Mouse (Mus musculus) heart, postnatal 10 days (tissue): ENCODE data around the gene Neu1. TPM values are rescaled to one million over a fixed set of nuclear protein-coding genes. Genes with fewer than 3 reads are reported as not detected.
"Not testable (repeated sequence)": the region's sequence is repeated elsewhere in the genome, so short reads cannot be mapped to it uniquely, and the experiment has no call there.

Source experiments
- DNase-seq, 2 experiments: peaks; one replicate each; pipeline ENCODE4 v3.0.0; 2021
- intact Hi-C: fragments of 180-260 bp; cut with DNase I; formaldehyde crosslinking; loops from one replicate; pipeline ENCODE4 v1.15.1; 2025
- total RNA-seq, 2 experiments: library from RNA; stranded (reverse); gene quantifications; 2 replicates each; pipeline ENCODE4 v1.2.3; 2021

The Neu1 gene
- total RNA-seq, 2 experiments from 2014 or later: 12.2 to 12.6 TPM

GRCm38 (mm10) chr17:34944362-34944761 lies 13.3 kb downstream of the Neu1 start:
- DNase-seq: no peak
- intact Hi-C loops: no loop called here

GRCm38 (mm10) chr17:34946486-34947140 lies 15.6 kb downstream of the Neu1 start:
- DNase-seq: no peak
- intact Hi-C loops: loop anchor here (2.0 to 5.0 kb wide), 3 partner anchors 16 to 90 kb away; partner anchors contain the start of genes Neu1 and Slc44a4

GRCm38 (mm10) chr17:34947606-34948005 lies 16.6 kb downstream of the Neu1 start:
- no peak for DNase-seq
- intact Hi-C loops: loop anchor here (2.0 to 5.0 kb wide), 3 partner anchors 17 to 91 kb away; partner anchors contain the start of genes Neu1 and Slc44a4

- intact Hi-C loops: loop anchor here (5.0 kb wide), 1 partner anchor 37 kb away; the partner anchor contains the start of gene Slc44a4
- not testable (repeated sequence) for DNase-seq
Observed at GRCm38 (mm10) chr17:34948721-34949552, 17.9 kb downstream of the Neu1 start.

- DNase-seq: no peak
- intact Hi-C loops: loop anchor here (5.0 kb wide), 1 partner anchor 37 kb away; the partner anchor contains the start of gene Slc44a4
Observed at GRCm38 (mm10) chr17:34949553-34949969, 18.5 kb downstream of the Neu1 start.

- intact Hi-C loops: no loop called here
- no peak for DNase-seq
Observed at GRCm38 (mm10) chr17:34950514-34951455, 19.7 kb downstream of the Neu1 start.

GRCm38 (mm10) chr17:34951636-34952377 lies 20.8 kb downstream of the Neu1 start:
- no peak for DNase-seq
- intact Hi-C loops: loop anchor here (1.0 kb wide), 1 partner anchor 28 kb away; no protein-coding TSS in a partner anchor

GRCm38 (mm10) chr17:34952378-34953040 lies 21.5 kb downstream of the Neu1 start:
- intact Hi-C loops: loop anchor here (1.0 kb wide), 1 partner anchor 28 kb away; no protein-coding TSS in a partner anchor

GRCm38 (mm10) chr17:34953258-34953657 lies 22.2 kb downstream of the Neu1 start:
- no peak for DNase-seq
- intact Hi-C loops: no loop called here

More at GRCm38 (mm10) chr17:34952378-34953040, 21.5 kb downstream of the Neu1 start:
- DNase-seq: peak; percentile 86 to 90

- intact Hi-C loops: no loop called here
Observed at GRCm38 (mm10) chr17:34953904-34954303, 22.9 kb downstream of the Neu1 start.

GRCm38 (mm10) chr17:34954831-34955230 lies 23.8 kb downstream of the Neu1 start:
- intact Hi-C loops: loop anchor here (1.0 kb wide), 1 partner anchor 27 kb away; no protein-coding TSS in a partner anchor
- DNase-seq: no peak

More at GRCm38 (mm10) chr17:34953904-34954303, 22.9 kb downstream of the Neu1 start:
- DNase-seq: no peak

GRCm38 (mm10) chr17:34955884-34956283 lies 24.8 kb downstream of the Neu1 start:
- intact Hi-C loops: loop anchor here (1.0 kb wide), 1 partner anchor 26 kb away; no protein-coding TSS in a partner anchor
- no peak for DNase-seq

GRCm38 (mm10) chr17:34956340-34956739 lies 25.3 kb downstream of the Neu1 start:
- DNase-seq: no peak
- intact Hi-C loops: no loop called here

GRCm38 (mm10) chr17:34957291-34957690 lies 26.2 kb downstream of the Neu1 start:
- DNase-seq, intact Hi-C loops: not testable (repeated sequence)

- DNase-seq, intact Hi-C loops: not testable (repeated sequence)
Observed at GRCm38 (mm10) chr17:34957966-34958365, 26.9 kb downstream of the Neu1 start.

GRCm38 (mm10) chr17:34958734-34959129 lies 27.7 kb downstream of the Neu1 start:
- DNase-seq, intact Hi-C loops: not testable (repeated sequence)

GRCm38 (mm10) chr17:34959130-34959778 lies 28.2 kb downstream of the Neu1 start, which contains the start of gene Hspa1b:
Gene Hspa1b (minus strand): TSS chr17:34959238.
- DNase-seq: peak; percentile 90
- intact Hi-C loops: not testable (repeated sequence)

GRCm38 (mm10) chr17:34959881-34960515 lies 28.9 kb downstream of the Neu1 start:
- intact Hi-C loops: no loop called here
- peak; percentile 52 to 61 for DNase-seq
